Mouse (Mus musculus) retina, embryonic 14.5 days (tissue): Measurements from ENCODE around the gene Klri1.
"Not testable (repeated sequence)": the region's sequence is repeated elsewhere in the genome, so short reads cannot be mapped to it uniquely, and the experiment has no call there.

ENCODE experiments used
- DNase-seq: peaks from one replicate; pipeline ENCODE4 v3.0.0-alpha.2; 2015; ENCODE audit warnings: low spot score

Klri1 gene

GRCm38 (mm10) chr6:129717032-129717431, at the start of gene Klri1:
Klri1 (minus strand) TSS chr6:129717132.
- DNase-seq: no peak

- no peak for DNase-seq
These were observed 30.7 kb upstream of the Klri1 start for GRCm38 (mm10) chr6:129747654-129748032.

DNA sequence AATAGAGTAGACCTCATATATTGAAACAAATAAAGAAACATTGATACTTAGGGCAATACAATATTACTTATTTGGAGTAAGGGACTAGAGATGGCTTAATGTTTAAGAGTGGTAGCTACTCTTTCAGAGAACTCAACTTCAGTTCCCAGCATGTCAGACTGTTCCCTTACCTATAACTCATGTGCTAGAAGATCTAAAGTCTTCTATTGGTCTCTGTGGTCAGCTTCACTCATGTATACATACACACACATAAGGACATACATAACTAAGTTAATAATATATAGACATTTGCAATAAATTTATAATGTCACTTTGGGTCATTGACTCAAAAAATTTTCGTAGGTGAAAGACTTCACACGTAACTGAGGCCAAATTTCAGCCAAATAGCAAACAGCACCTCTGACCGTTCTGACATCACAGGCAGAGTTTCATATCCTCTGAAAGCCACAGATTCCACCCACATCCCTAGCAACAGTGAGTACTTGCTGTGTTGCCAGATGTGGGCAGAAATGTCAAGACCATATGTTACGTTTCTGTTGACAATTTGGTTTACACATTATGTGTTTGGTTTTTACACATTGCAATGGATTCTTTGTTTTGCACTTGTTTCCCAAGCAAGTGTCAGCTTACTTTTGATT, 30.2 kb upstream of the Klri1 start:
- DNase-seq: no peak

GRCm38 (mm10) chr6:129746151-129746550, 29.2 kb upstream of the Klri1 start:
- DNase-seq: no peak

GRCm38 (mm10) chr6:129740069-129740721, 23.3 kb upstream of the Klri1 start, which contains the start of gene Klri2:
Klri2 (minus strand) TSS chr6:129740484.
- no peak for DNase-seq

- DNase-seq: no peak
These were observed 19.5 kb upstream of the Klri1 start for GRCm38 (mm10) chr6:129736414-129736813.

GRCm38 (mm10) chr6:129727237-129727636, 10.3 kb upstream of the Klri1 start:
- DNase-seq: no peak

- no peak for DNase-seq
These were observed 4.5 kb upstream of the Klri1 start for GRCm38 (mm10) chr6:129721390-129721789.

DNA sequence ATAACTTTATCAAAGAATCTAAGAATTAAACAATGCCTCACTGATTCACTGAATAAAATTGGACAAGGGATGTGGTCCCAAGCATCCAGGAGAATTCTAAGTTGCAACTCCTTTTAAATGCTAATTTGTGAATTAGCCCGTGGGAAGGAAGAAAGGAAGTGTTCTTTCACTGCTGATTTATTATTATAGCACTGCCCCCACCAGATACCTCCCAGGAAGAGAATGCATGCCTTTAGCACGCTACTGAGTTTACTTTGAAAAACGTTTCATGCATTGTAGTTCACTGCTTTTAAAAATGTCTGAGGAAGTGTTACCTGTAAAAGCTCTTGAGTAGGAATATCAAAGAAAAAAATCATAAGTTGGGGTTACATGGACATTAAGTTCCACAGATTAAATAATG, 3.6 kb upstream of the Klri1 start:
- no peak for DNase-seq

DNA sequence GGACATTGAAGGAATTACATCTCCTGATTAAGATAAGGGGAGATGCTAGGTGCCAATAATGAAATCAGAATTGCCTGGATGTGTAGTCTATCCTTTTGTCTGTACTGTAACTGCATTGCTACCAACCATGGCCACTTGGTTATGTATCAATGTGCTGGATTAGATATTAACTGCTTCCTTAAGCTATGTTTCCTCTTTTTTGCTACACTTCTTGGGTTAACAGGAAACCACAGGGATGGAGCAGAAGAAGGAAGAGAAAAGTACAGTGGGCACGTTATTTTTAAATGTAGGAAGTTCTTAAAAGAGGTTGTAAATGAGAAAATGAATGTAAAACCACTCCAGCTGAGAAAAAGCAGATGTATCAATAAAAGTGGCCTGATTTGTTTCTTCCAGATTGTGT, 3.4 kb downstream of the Klri1 start:
- no peak for DNase-seq

DNA sequence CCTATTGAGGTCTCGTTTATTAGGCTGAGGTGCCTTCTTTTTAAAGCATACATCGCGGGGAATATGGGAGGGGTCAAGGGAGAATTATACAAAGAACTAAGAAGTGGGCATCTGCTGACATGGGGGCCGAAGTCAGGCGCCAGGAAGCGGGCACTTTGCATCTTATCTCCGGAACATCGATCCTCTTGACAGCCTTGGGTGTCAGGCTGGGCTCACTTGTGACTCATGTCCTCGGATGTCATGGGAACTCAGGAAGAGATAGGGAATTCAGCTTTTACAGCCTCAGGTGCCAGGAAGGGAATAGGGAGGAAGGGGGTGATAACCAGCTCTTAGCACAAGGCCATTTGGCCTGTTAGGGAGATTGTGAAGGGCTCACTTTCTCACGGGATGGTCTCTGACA, 25.5 kb downstream of the Klri1 start:
- DNase-seq: not testable (repeated sequence)

- DNase-seq: no peak
These were observed 36.6 kb downstream of the Klri1 start for GRCm38 (mm10) chr6:129680379-129680778.

DNA sequence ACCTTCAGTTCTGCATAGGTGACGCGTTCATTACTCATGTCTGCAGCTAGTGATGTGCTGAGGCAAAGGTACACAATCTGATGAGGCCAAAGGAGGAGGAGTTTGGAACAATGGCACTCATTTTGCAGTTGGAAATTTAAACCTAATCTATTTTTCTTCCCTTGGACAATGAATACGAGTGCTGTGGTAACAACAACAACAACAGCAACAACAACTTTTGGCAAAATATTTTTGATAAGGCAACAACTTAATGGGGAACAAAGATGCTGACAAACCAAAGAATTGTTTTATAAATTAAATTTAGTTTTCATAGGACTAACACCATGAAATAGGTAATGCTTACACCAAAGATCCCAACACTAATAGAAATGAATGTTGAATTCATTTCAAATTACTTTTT, 38.1 kb downstream of the Klri1 start, which contains the start of gene Klrc1:
Gene Klrc1 (minus strand): TSS at position 101 of the 400 bp plus-strand sequence.
- DNase-seq: no peak

DNA sequence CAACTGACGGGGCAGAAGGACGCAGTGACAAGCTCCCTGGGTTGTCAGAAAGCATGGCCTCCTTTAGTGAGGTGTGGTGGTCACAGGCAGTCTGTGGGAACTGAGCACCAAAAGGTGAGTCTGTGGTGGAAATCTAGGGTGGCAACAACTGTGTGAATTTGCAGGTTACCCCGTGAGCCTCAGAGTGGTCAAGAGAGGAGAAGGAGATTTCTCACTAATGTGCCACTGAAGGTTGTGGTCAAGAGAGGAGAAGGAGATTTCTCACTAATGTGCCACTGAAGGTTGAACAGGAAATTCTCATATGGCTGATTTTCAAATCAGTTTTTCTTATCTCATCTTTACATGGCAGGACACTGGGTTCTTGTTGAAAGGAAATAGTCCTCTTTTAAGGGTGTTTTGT, 55.6 kb downstream of the Klri1 start:
- not testable (repeated sequence) for DNase-seq

DNA sequence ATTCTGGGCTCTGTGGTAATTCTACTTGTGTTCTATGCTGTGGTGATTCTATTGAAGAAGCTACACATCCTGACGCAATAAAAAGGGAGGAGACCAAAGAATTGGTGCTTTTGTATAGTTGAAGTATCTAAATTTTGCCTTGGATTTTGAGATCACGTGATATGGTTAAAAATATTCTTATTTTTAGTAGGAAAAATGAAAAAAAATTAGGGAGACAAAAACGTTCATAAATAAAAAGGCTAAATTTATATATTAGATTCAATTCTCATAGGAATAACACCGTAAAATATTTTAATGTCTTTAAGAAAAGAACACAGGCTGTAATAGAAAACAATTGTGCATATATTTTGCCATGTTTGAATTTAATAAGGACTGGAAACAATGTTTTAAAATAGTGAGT, 56.3 kb downstream of the Klri1 start, which contains the start of gene Klrc2:
Gene Klrc2 (minus strand): TSS at position 101 of the 400 bp plus-strand sequence.
- not testable (repeated sequence) for DNase-seq
